Comparison of ENCODE assay signal across 10 mouse cellular contexts in genomic region chr16:49016620-49017332, GRCm38 (mm10). TPM values are rescaled to one million over a fixed set of nuclear protein-coding genes. Genes with fewer than 3 reads are reported as not detected.
A peak's percentile ranks its signal among the peaks of the same experiment; 100 is the strongest.
DNase-seq lines count a peak whose midpoint lies in the region; ATAC-seq lines count a peak whose summit lies in the region.
"Had no signal": no experiment of that assay in that cellular context is flagged by ENCODE, and none has a peak within 500 bp of the region (broad histone marks: within the 10 kb centered on the region; RNA-seq: fewer than 3 reads in every experiment).

No protein-coding gene starts in this region.

- H3K4me2 ChIP-seq in hindbrain, embryonic 14.5 days (replicated peaks), result no peak overlapping the region

- H3K4me3 ChIP-seq in hindbrain, embryonic 14.5 days (replicated peaks; ENCODE audit: low read length), result no peak overlapping the region

- no peak overlapping the region for H3K27ac ChIP-seq in hindbrain, embryonic 14.5 days

- peak; percentile 34 for DNase-seq in embryo, embryonic 11 days
- DNase-seq in embryo, embryonic 9.5 days (ENCODE audit: extremely low spot score), result no peak
- peak; percentile 35 for DNase-seq in left cerebral cortex, adult 11 months (ENCODE audit: low spot score)
- no peak for DNase-seq in left cerebral cortex, postnatal 4 days
- peak; percentile 76 for DNase-seq in hindbrain, embryonic 14.5 days (ENCODE audit: low spot score)
- DNase-seq in adrenal gland, postnatal 25 days, result no peak
- no peak for DNase-seq in thymus, postnatal 14 days
- DNase-seq: right cerebral cortex, postnatal 14 days had no signal

- intact Hi-C loops in left cerebral cortex, postnatal 4 days (cut with DNase I), result loop anchor here (5.0 to 10.0 kb wide), 2 partner anchors 306 to 1718 kb away; no protein-coding TSS in a partner anchor

- WGBS in hindbrain, embryonic 14.5 days, result 68% methylated on average over 5 of the region's 5 CpGs

- ATAC-seq in CD4-positive, CD25-positive, alpha-beta regulatory T cell, adult 4 months, result peak; percentile 83
- ATAC-seq in hindbrain, embryonic 14.5 days (ENCODE audit: low FRiP score), result peak; percentile 51; the same call in 1 of the 2 replicates

- H3K27me3 ChIP-seq in hindbrain, embryonic 14.5 days (ENCODE audit: control insufficient read depth, insufficient read depth, low read length), result no peaks in the 10 kb centered on the region

- no peaks in the 10 kb centered on the region for H3K4me1 ChIP-seq in hindbrain, embryonic 14.5 days (replicated peaks; ENCODE audit: control insufficient read depth, insufficient read depth, low read length)

- peaks cover 10% of the 10 kb centered on the region; the same call in 1 of the 2 replicates for H3K36me3 ChIP-seq in hindbrain, embryonic 14.5 days (replicated peaks; ENCODE audit: control insufficient read depth, insufficient read depth)

- no peak overlapping the region for H3K9ac ChIP-seq in hindbrain, embryonic 14.5 days

- no peaks in the 10 kb centered on the region for H3K9me3 ChIP-seq in hindbrain, embryonic 14.5 days (ENCODE audit: control insufficient read depth, low read length)

RNA-seq across cellular contexts. Expression of gene Cip2a, which starts 22.8 kb away (rescaled TPM):
- total RNA-seq in left cerebral cortex, postnatal 4 days (2021), result 1 to 10 TPM; 6.3 to 8.9 TPM
- polyA plus RNA-seq in CD4-positive, CD25-positive, alpha-beta regulatory T cell, adult 4 months (2017; shearing (Covaris generic)), result 1 to 10 TPM; 4.5 to 5.5 TPM
- polyA plus RNA-seq in hindbrain, embryonic 14.5 days (2014; fragmentation: Nextera tagmentation; extraction: Ambion mirVana), result 7.7 and 8.4 TPM in 2 replicates
- 4.4 and 4.8 TPM in 2 replicates for total RNA-seq in adrenal gland, postnatal 25 days (2021)

RNA-seq across cellular contexts. Expression of gene Dzip3, which starts 22.8 kb away (rescaled TPM):
- 100 to 1,000 TPM; 102 to 115 TPM for total RNA-seq in left cerebral cortex, postnatal 4 days (2021)
- 1 to 10 TPM; 5.4 to 5.6 TPM for polyA plus RNA-seq in CD4-positive, CD25-positive, alpha-beta regulatory T cell, adult 4 months (2017; shearing (Covaris generic))
- 77.3 and 81.6 TPM in 2 replicates for polyA plus RNA-seq in hindbrain, embryonic 14.5 days (2014; fragmentation: Nextera tagmentation; extraction: Ambion mirVana)
- total RNA-seq in adrenal gland, postnatal 25 days (2021), result 20.4 and 23.6 TPM in 2 replicates

RNA-seq across cellular contexts. Expression of gene Myh15, which starts 40.5 kb away (rescaled TPM):
- total RNA-seq in left cerebral cortex, postnatal 4 days (2021), result under 1 TPM; 0.20 to 0.22 TPM
- under 1 TPM; 0.32 to 0.44 TPM for polyA plus RNA-seq in CD4-positive, CD25-positive, alpha-beta regulatory T cell, adult 4 months (2017; shearing (Covaris generic))
- 0.12 TPM in 2 replicates for polyA plus RNA-seq in hindbrain, embryonic 14.5 days (2014; fragmentation: Nextera tagmentation; extraction: Ambion mirVana)
- total RNA-seq in adrenal gland, postnatal 25 days (2021), result not detected in 2 replicates
- total RNA-seq: heart, postnatal 10 days had no signal

Comparison
In these comparisons a context has a peak if more than half of its experiments do, and no peak if none do; other contexts are left out.
1. DNase-seq: peak in embryo, embryonic 11 days (single experiment), left cerebral cortex, adult 11 months (single experiment) and hindbrain, embryonic 14.5 days (single experiment); none in embryo, embryonic 9.5 days (single experiment), left cerebral cortex, postnatal 4 days (single experiment), adrenal gland, postnatal 25 days (single experiment) and thymus, postnatal 14 days (single experiment).